Mouse (Mus musculus) embryonic facial prominence, embryonic 11.5 days (tissue): ENCODE data around the gene Cyb5rl. TPM values are rescaled to one million over a fixed set of nuclear protein-coding genes. Genes with fewer than 3 reads are reported as not detected.

Experiments used
- ATAC-seq: fragments of 200-750 bp; cut with Nextera tagmentation; replicated peaks from 2 replicates; pipeline ENCODE4 v1.8.0; 2017; ENCODE audit warnings: low read depth; ENCODE audit not compliant: insufficient number of reproducible peaks, low FRiP score, low TSS enrichment
- DNase-seq: peaks from one replicate; pipeline ENCODE4 v3.0.0-alpha.2; 2015; ENCODE audit warnings: low spot score
- H3K27ac ChIP-seq: fragments of 300-500 bp; sonication (generic); replicated peaks from 2 replicates; pipeline ENCODE4 v1.5.1; 2014; ENCODE audit warnings: mild to moderate bottlenecking, low read depth, low read length, control low read depth
- H3K27me3 ChIP-seq: fragments of 300-500 bp; sonication (generic); 2 replicates; pipeline ENCODE4 v1.6.1; 2014; ENCODE audit warnings: mild to moderate bottlenecking, low read length, moderate library complexity, mixed read lengths; ENCODE audit not compliant: control insufficient read depth, insufficient read depth
- H3K36me3 ChIP-seq: fragments of 300-500 bp; sonication (generic); replicated peaks from 2 replicates; pipeline ENCODE4 v1.6.1; 2014; ENCODE audit warnings: low read depth, mild to moderate bottlenecking, low read length, moderate library complexity, mixed read lengths; ENCODE audit not compliant: control insufficient read depth, insufficient read depth
- H3K4me1 ChIP-seq: fragments of 300-500 bp; sonication (generic); 2 replicates; pipeline ENCODE4 v1.6.1; 2014; ENCODE audit warnings: low read length, mixed read lengths; ENCODE audit not compliant: control insufficient read depth, insufficient read depth
- H3K4me2 ChIP-seq: fragments of 300-500 bp; sonication (generic); 2 replicates; pipeline ENCODE4 v1.6.1; 2014; ENCODE audit warnings: low read depth, mild to moderate bottlenecking, control low read depth, low read length, moderate library complexity
- H3K4me3 ChIP-seq: fragments of 300-500 bp; sonication (generic); 2 replicates; pipeline ENCODE4 v1.5.1; 2014; ENCODE audit warnings: low read depth, low read length, control low read depth
- H3K9ac ChIP-seq: fragments of 300-500 bp; sonication (generic); replicated peaks from 2 replicates; pipeline ENCODE4 v1.6.1; 2014; ENCODE audit warnings: mild to moderate bottlenecking, control low read depth, low read length
- H3K9me3 ChIP-seq: fragments of 300-500 bp; sonication (generic); replicated peaks from 2 replicates; pipeline ENCODE4 v1.6.1; 2016; ENCODE audit warnings: mild to moderate bottlenecking, low read length, inconsistent platforms, mixed read lengths; ENCODE audit not compliant: control insufficient read depth
- WGBS: fragments of 180-500 bp; shearing (Covaris S2); extraction: QIAGEN DNeasy Blood & Tissue Kit; methylation state at CpG from one replicate; pipeline ENCODE4 v1.1.7; 2014; 5-methylcytosine and 5-hydroxymethylcytosine counted together
- polyA plus RNA-seq: library from polyadenylated mRNA; unstranded; fragments of >200 nt; fragmentation: Nextera tagmentation; extraction: Ambion mirVana; gene quantifications from 2 replicates; pipeline ENCODE4 v1.2.1, GENCODE M21; 2014

Gene Cyb5rl
- polyA plus RNA-seq, 1 experiment from 2014 or later, result 5.6 TPM

GRCm38 (mm10) chr4:107119056-107119455 is 52.3 kb downstream of the Cyb5rl start:
- no peaks in the 10 kb centered on the region for H3K27me3 ChIP-seq
- no peak overlapping the region for H3K4me2 ChIP-seq
- ATAC-seq (no peak), DNase-seq (no peak)
- no peak overlapping the region for H3K4me3 ChIP-seq
- no peaks in the 10 kb centered on the region for H3K9me3 ChIP-seq
- 51% methylated on average over 4 of the region's 4 CpGs for WGBS
- H3K27ac ChIP-seq, result no peak overlapping the region
- no peaks in the 10 kb centered on the region for H3K36me3 ChIP-seq
- no peaks in the 10 kb centered on the region; the same call in 1 of the 2 replicates for H3K4me1 ChIP-seq
- no peak overlapping the region for H3K9ac ChIP-seq

- ATAC-seq (no peak), DNase-seq (no peak)
- no peaks in the 10 kb centered on the region for H3K27me3 ChIP-seq
- no peak overlapping the region for H3K9ac ChIP-seq
- H3K4me3 ChIP-seq, result no peak overlapping the region
- H3K4me1 ChIP-seq, result no peaks in the 10 kb centered on the region
- WGBS, result 89% methylated on average over 6 of the region's 6 CpGs
- no peaks in the 10 kb centered on the region for H3K36me3 ChIP-seq
- H3K9me3 ChIP-seq, result no peaks in the 10 kb centered on the region
- H3K27ac ChIP-seq, result no peak overlapping the region
- no peak overlapping the region for H3K4me2 ChIP-seq
Observed at GRCm38 (mm10) chr4:107120676-107121075, 53.9 kb downstream of the Cyb5rl start.

- Histone ChIP-seq H3K27me3 (no peaks in the 10 kb centered on the region), H3K36me3 (no peaks in the 10 kb centered on the region), H3K4me3 (no peak overlapping the region), H3K9ac (peak overlapping the region; percentile 9), H3K4me1 (no peaks in the 10 kb centered on the region), H3K27ac (no peak overlapping the region), H3K4me2 (no peak overlapping the region), H3K9me3 (no peaks in the 10 kb centered on the region)
- DNase-seq (peak; percentile 74), ATAC-seq (peak; percentile 76)
- WGBS, result 60% methylated on average over 12 of the region's 12 CpGs
Observed at GRCm38 (mm10) chr4:107121165-107121943, 54.6 kb downstream of the Cyb5rl start.

- H3K36me3 ChIP-seq, result no peaks in the 10 kb centered on the region
- no peak overlapping the region for H3K4me2 ChIP-seq
- no peaks in the 10 kb centered on the region for H3K27me3 ChIP-seq
- no peak overlapping the region for H3K27ac ChIP-seq
- H3K4me1 ChIP-seq, result no peaks in the 10 kb centered on the region; the same call in 1 of the 2 replicates
- H3K9me3 ChIP-seq, result no peaks in the 10 kb centered on the region
- H3K9ac ChIP-seq, result no peak overlapping the region
- H3K4me3 ChIP-seq, result no peak overlapping the region
- 66% methylated on average over 7 of the region's 7 CpGs for WGBS
- no peak for ATAC-seq
- DNase-seq, result no peak
Observed at GRCm38 (mm10) chr4:107124376-107124775, 57.6 kb downstream of the Cyb5rl start.

- Histone ChIP-seq H3K4me3 (no peak overlapping the region), H3K36me3 (no peaks in the 10 kb centered on the region), H3K9ac (no peak overlapping the region), H3K4me2 (no peak overlapping the region), H3K9me3 (no peaks in the 10 kb centered on the region), H3K27me3 (no peaks in the 10 kb centered on the region), H3K27ac (no peak overlapping the region), H3K4me1 (no peaks in the 10 kb centered on the region; the same call in 1 of the 2 replicates)
- ATAC-seq, result no peak
- 55% methylated on average over 5 of the region's 5 CpGs for WGBS
- no peak for DNase-seq
Observed at GRCm38 (mm10) chr4:107125101-107125500, 58.3 kb downstream of the Cyb5rl start.

- Histone ChIP-seq H3K9me3 (no peaks in the 10 kb centered on the region), H3K36me3 (no peaks in the 10 kb centered on the region), H3K4me3 (no peak overlapping the region), H3K4me2 (no peak overlapping the region), H3K4me1 (peaks cover 3% of the 10 kb centered on the region; the same call in 1 of the 2 replicates), H3K27ac (no peak overlapping the region), H3K27me3 (no peaks in the 10 kb centered on the region), H3K9ac (no peak overlapping the region)
- ATAC-seq (no peak), DNase-seq (no peak)
- WGBS, result 57% methylated on average over 10 of the region's 10 CpGs
Observed at GRCm38 (mm10) chr4:107126389-107126788, 59.6 kb downstream of the Cyb5rl start.

GRCm38 (mm10) chr4:107126891-107127524 is 60.2 kb downstream of the Cyb5rl start:
- H3K4me1 ChIP-seq, result peaks cover 3% of the 10 kb centered on the region; the same call in 1 of the 2 replicates
- H3K9me3 ChIP-seq, result no peaks in the 10 kb centered on the region
- no peaks in the 10 kb centered on the region for H3K36me3 ChIP-seq
- no peak for ATAC-seq
- no peaks in the 10 kb centered on the region for H3K27me3 ChIP-seq
- H3K4me3 ChIP-seq, result no peak overlapping the region
- 50% methylated on average over 13 of the region's 13 CpGs for WGBS
- no peak overlapping the region for H3K27ac ChIP-seq
- H3K9ac ChIP-seq, result no peak overlapping the region
- H3K4me2 ChIP-seq, result no peak overlapping the region
- no peak for DNase-seq
